Mouse (Mus musculus) G1E (cell line): ENCODE data around the gene Dscaml1.

ENCODE experiments used
- CTCF ChIP-seq: IDR thresholded peaks from 2 replicates; pipeline ENCODE4 v1.5.1; 2012; ENCODE audit warnings: low read depth, low read length, inconsistent platforms, mixed read lengths
- GATA1 ChIP-seq: IDR thresholded peaks from 2 replicates; pipeline ENCODE4 v1.6.1; 2012; ENCODE audit warnings: borderline replicate concordance, low read length, inconsistent platforms, mixed read lengths
- GATA2 ChIP-seq: IDR thresholded peaks from 2 replicates; pipeline ENCODE4 v1.6.1; 2012; ENCODE audit warnings: low read depth, low read length, inconsistent platforms, borderline replicate concordance
- POLR2AphosphoS5 ChIP-seq: IDR thresholded peaks from 2 replicates; pipeline ENCODE4 v1.6.1; 2012; ENCODE audit warnings: low read depth, low read length, inconsistent platforms; ENCODE audit not compliant: insufficient replicate concordance
- TAL1 ChIP-seq: conservative IDR thresholded peaks from 2 replicates; pipeline ENCODE4 v1.6.1; 2012; ENCODE audit warnings: low read depth, low read length, inconsistent platforms, mixed read lengths

- TF ChIP-seq CTCF (no peak), POLR2AphosphoS5 (no peak), TAL1 (no peak), GATA1 (no peak), GATA2 (no peak)
Measured at GRCm38 (mm10) chr9:45675931-45676330, 249.5 kb downstream of the Dscaml1 start.
